Mouse (Mus musculus): ENCODE measurements around the gene Lyrm1. TPM values are rescaled to one million over a fixed set of nuclear protein-coding genes. Genes with fewer than 3 reads are reported as not detected.

Lyrm1 gene
- total RNA-seq (2021), result 1 to 10 TPM; 3.3 to 4.5 TPM
- long read RNA-seq, experiment 1, partial matches to known transcripts, result 1 of 5 reads
- long read RNA-seq, experiment 1, other reads (novel, unspliced or antisense), result 1 of 5 reads
- long read RNA-seq, experiment 2, partial matches to known transcripts, result 0 of 5 reads
- long read RNA-seq, experiment 2, other reads (novel, unspliced or antisense), result 4 of 5 reads

DNA sequence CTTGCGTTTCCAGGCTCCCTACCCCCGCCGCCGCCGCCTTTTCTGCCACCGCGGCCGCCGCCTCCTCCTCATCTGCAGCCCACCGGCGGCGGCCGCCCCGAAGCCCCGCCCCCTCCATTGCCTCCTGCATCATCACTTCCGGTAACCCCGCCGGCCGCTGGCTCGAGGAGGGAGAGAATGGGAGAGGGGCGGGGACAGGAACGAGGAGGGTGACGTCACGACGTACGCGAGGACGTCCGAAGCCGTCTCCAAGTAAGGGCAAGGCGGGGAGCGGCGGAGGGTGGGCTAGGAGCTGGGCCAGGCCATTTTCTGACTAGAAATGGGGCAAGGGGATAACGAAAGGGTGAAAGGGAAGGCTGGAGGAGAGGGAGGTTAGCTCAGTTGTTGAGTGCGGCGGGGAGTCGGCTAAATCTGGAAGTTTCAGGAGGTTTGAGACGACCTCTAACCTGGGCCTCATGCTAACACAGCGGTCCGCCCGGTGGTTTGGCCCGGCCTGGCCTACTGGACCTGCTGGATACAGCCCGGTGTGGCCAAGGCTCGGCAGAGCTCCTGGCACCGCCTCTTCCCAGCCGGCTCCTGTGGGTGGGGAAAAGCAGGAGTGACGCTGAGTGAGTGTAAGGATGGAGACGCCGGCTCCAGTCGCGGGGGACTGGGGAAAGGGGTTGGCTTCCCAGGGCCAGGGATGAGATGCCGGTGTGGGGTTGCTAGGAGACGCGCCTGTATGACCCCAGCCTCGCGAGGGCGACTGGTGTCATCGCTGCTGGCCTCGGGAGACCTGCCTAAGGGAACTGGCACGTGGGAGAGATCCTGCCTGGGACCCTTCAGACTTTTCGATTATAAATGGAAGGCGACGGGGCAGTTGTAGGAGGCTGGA lies at the start of gene Lyrm1, which contains the start of gene Dcun1d3:
Lyrm1 (plus strand) TSS at position 223 of the 874 bp plus-strand sequence.
Dcun1d3 (minus strand) TSS at position 660 of the 874 bp plus-strand sequence.
- peak; percentile 91 to 95 for DNase-seq (ENCODE audit: low spot score in 2 of 2)

DNA sequence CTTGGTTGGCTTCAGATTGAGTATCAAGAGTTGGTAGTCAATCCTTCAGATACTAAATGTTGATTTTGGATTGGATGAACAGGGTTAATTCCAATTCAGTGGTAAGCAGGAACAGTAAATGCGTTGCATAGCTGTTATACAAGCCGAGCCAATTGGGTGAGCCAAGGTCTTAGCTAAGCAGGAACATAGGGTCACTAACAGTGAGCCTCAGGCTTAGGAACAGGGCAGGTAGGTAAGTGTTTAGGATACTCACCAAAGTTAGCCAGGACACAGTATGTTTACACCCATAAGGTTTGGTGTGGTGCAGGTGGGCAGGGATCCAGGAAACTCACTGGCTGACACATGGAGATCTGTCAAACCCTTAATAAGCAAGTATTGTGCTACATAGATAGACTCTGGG lies 48.3 kb upstream of the Lyrm1 start:
- no peak for DNase-seq (ENCODE audit: low spot score in 2 of 2)

DNA sequence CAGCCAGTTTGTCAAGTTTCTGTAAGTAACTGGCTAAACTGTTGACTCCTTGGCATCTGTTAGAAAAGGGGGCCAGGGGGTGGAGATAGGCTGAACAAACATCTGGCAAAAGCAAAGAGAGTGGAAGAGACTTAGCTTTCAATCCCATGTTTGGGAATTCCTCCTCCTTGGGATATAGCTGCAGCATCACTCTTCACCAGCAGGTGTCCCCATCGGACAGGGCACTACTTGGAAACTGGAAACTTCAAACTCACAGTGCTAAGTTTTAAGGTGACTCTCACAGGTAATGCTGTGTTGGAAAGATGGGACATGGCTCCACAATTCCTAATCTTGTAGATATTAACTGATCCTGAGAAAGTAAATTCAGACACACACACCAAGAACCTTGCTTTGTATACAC lies 46.6 kb upstream of the Lyrm1 start:
- DNase-seq (ENCODE audit: low spot score in 2 of 2), result peak; percentile 16 to 28

DNA sequence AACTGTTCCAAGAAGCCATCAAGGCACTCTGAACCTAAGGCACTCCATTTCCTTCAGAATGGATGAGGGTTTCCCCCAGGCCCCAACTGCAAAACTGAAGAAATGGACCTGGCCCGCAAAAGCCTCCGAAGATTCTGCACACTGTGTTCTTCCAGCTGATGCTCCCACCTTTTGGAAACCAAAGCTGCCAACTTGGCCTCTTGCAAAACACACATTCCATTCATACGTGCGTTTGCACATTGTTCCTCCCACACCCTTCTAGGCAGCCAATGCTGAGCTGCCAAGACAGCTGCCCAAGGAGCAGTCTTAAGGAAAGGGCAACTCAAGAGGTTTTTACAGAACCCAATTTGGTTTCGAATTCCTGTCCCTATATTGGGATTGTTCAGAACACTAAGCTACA lies 44.9 kb upstream of the Lyrm1 start:
- DNase-seq (ENCODE audit: low spot score in 2 of 2), result no peak

DNA sequence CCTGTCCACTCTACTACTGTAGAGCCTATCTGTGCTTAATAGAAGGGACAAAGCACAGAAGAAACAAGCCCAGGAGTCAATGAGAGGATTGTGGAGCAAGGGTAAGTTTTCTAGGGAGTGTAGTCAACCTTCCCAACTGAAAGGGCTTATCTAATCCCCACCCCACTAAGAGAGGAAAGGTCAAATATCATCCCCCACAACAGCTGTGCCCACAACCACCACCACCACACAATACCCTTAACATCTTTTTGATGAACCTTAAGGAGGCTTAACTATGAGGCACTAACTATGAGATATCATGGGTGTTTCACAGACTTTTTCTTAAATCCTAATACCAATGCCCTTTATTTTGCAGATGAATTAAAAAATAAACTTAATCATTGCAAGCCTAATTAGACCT lies 43.2 kb upstream of the Lyrm1 start:
- no peak for DNase-seq (ENCODE audit: low spot score in 2 of 2)

DNA sequence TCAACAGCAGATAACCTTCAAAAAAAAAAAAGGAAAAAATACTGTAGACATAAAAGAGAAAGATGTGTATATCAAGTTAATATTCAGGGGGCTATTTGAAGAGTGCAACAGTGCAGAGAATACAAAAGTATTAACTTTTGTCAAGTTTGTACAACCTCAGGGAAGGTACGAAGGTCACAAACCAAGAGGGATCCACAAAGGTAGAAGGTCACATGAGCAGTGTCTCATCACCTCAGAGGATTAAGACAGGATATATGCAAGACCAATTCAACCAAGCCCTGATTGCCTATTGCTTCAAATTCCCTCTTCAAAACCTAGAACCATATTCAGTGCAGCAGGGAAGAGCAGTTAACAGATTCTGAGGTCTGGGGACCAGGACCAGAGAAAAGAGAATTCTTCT lies 42.5 kb upstream of the Lyrm1 start:
- no peak for DNase-seq (ENCODE audit: low spot score in 2 of 2)

DNA sequence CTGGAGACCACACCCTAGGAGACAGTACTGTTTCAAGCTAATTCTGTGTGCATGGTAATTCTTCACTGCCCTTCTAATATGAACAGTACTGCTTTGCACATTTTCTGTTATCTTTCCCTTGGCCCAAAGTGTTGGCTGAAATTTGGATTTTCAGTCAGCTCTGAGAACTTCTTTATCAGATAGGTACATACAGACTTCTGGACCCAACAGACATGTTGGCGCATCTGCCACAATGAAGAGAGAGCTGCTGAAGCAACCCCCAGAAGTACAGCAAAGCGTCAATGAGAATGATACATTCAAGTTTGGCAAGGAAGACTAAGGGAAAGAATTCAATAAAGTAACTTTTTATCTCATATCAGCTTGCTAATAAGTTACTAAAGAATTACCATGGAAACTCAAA lies 41.3 kb upstream of the Lyrm1 start:
- no peak for DNase-seq (ENCODE audit: low spot score in 2 of 2)

DNA sequence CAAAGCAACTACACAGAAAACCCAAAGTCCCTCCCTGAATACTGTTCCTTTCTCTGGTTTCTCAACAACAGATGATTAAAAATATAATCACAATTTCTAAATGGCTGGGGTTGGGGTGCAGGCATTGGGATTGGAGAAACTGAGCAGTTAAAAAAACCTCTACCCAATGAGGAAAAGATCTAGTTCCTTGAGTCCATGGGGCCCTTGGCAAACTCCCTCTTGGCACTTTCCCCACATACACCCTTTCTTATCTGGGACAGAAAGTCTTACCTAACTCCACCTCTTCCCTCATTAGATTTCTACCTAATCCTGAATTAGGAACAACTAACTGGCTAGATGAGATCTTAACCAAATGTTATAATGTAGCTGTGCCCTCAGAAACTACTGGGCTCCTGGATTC lies 40.6 kb upstream of the Lyrm1 start:
- DNase-seq (ENCODE audit: low spot score in 2 of 2), result no peak

DNA sequence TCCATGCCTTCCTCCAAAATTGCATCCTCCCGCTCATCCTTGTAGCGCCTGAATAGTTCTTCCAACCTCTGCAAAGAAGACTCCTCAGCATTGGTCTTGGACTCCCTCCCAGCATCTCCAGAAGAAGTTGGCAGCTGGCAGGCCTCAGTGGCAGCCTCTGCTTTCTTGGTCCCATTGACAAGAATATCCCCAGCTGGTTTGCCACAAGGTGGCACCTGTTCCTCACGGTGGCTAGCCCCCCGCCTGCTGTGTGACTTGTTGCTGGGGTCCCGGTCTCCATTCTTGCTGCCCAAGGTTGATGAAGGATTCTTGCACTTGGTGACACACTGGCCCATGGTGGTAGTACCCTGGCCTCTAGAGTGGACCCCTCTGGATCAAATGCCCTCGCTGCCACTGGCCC lies 36.2 kb upstream of the Lyrm1 start:
- DNase-seq (ENCODE audit: low spot score in 2 of 2), result no peak

DNA sequence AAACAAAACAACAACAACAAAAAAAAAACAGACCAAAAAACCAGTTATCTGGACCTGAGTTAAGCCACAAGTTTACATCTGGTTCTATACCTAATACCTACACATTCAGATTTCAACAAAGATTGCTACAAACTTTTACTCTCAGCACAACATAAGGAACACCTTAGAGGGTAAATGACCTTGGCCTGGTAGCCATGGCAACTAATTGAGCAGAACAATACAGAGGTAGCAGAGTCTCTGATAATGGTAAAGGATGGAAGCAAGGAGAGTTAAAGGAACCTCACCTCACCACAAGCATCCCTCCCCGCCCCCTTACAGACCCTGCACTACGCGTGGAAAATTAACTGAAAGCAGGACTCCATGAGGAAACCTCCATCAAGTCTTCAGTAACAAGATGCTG lies 35.5 kb upstream of the Lyrm1 start:
- DNase-seq (ENCODE audit: low spot score in 2 of 2), result no peak

DNA sequence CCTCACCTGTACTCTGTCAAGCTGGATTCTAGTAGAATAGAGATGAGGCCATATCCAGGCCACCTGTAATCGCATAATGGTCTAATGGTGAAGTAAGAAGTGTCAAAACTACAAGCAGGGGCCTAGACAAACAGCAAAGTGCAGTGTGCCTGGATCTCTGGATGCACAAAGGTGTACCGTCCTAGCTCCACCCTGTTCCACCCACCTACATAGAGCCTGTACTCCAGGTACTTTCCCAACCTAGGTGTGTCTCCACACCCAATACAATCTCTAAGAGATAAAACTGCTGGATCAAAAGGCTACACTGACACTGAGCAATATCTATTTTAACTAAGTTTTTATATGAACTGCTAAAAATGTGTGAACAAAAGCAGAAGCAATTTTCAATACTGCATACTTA lies 35.1 kb upstream of the Lyrm1 start:
- DNase-seq (ENCODE audit: low spot score in 2 of 2), result no peak

DNA sequence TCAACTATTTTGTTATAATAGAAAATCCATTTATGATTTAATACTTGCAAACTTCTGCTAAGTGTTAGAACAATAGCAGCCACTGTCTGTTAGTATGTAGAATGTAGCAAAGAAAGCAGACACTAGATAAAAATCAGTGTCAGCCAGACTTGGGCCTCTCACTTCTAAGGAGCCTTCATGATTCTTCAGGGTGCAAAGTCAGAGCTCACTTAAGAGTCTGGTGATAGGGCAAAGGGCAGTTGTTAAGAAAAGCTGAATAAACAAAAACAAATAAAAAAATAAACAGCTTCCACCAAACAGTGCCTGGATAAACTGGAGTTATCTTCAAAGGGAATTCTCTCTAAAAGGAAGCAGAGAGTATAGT lies 34.7 kb upstream of the Lyrm1 start:
- DNase-seq (ENCODE audit: low spot score in 2 of 2), result no peak

DNA sequence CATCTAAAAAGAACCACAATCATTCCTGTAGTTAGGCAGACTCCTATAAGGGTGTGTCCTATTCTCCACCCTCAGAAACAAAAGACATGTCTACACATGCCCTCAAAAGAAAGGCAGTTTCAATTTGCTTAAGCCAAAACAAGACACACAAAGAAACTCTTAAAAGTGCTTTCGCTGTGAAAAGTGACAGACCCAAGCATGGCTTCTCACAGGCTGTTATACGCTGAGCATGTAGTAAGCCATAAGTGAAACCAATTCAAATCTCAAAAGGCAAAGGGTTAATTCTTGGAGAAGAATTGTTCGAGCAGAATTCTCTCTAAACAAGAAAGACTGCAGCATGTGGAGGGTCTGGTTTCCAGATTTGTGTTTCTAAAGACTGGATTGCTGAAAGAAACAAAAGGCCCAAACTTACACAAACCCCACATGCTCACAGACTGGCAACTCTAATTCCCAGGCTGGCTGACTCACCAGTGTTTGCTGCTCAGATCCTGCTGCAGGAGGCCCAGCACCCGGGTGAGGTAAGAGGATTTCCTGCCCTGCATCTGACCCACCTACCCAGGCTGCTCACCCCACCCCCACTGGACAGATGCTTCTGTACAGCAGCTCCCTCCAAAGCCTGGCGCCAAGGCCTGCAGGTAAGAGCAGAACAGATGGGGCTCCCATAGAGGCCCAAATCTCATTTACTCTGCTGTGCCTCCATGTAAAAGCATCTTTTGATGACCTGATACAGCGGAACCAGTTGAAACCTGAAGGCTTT lies 34.1 kb upstream of the Lyrm1 start:
- DNase-seq (ENCODE audit: low spot score in 2 of 2), result peak in 1 of 2 experiments; percentile 15

DNA sequence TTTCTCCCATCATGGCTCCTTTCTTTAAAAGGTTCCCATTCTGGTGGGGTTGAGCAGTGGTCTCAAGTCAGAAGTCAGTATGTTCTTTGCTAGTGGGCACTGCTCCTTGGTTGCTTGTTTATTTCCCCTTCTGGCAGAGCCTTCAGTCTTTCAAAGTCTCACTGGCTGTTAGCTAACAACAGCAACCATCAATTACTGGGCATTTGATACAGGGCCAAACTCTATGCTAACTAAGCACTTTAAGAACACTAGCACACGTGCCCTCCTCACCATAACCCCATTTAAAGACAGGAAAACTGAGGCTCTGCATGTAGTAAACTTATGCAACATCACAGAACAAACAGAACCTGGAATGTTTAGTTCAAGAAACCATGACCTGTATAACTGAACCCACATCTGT lies 33.5 kb upstream of the Lyrm1 start:
- no peak for DNase-seq (ENCODE audit: low spot score in 2 of 2)

DNA sequence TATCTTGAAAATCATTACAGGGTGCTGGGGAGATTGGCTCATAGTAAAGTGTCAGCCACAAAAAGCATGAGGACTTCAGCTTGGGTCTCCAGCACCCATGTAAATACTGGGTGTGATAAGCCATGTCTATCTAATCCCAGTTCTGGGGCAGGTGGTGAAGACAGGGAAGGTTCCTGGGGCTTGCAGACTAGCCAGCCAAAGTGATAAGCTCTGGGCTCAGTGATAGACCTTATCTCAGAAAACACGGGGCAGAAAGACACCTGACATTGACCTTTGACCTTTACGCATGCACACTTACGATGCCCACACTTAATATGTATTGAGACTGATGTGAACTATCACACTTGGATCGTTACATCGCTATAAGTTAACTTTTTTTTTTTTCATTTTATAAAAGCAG lies 31.2 kb upstream of the Lyrm1 start:
- no peak for DNase-seq (ENCODE audit: low spot score in 2 of 2)

DNA sequence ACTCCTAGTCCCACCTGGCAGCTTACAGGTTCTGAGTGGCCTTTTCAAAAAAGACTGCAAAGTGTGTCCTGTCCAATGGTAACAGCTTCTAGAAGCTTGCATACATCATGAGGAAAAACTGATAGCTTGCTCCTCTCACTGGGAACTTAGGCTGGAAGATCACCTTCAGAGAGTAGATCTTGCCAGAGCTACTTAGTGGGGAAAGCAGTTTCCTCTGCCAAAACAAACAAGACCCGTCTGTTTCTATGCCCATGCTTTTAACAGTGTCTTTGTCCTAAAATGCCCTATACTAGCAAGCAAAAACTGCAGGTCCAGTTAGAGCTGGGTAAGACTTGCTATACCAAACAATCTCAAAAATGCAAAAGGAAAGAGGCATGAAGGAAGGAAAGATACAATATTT lies 29.5 kb upstream of the Lyrm1 start:
- no peak for DNase-seq (ENCODE audit: low spot score in 2 of 2)

DNA sequence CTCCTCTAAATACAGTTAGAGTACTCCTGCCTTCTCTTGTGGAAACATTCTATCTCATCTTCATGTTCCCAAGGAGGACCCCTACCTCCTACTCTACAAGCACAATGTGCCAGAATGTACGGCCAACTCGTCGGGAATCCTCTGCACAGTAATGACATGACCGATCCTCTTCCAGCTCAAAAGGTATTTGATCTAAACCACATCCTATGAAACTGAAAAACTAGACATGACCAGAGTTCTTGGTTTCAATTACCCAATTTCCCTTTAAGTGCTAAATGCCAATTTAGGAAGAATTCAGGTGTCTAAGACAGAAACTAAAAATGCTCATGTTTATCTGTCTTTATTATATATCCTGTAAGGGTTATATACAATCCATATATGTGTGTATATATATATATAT lies 23.5 kb upstream of the Lyrm1 start:
- DNase-seq (ENCODE audit: low spot score in 2 of 2), result no peak

DNA sequence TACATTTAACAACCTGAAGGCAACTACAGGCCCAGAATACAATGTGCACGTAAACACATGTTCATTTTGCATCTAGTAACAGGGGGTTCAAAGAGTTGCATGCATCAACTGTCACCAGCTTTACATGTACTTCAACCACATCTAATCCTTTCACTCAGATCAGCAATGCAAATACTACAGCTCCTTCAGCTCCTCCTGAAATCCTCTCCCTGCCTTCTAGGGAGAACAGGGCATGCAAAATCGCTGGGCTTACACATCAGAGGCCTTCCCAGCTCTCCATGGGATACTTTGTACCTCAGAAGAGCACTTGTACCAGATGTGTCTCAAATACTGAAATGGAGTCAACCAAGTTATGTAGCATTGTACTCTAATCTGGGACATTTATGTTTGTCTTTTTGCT lies 22.6 kb upstream of the Lyrm1 start:
- no peak for DNase-seq (ENCODE audit: low spot score in 2 of 2)

DNA sequence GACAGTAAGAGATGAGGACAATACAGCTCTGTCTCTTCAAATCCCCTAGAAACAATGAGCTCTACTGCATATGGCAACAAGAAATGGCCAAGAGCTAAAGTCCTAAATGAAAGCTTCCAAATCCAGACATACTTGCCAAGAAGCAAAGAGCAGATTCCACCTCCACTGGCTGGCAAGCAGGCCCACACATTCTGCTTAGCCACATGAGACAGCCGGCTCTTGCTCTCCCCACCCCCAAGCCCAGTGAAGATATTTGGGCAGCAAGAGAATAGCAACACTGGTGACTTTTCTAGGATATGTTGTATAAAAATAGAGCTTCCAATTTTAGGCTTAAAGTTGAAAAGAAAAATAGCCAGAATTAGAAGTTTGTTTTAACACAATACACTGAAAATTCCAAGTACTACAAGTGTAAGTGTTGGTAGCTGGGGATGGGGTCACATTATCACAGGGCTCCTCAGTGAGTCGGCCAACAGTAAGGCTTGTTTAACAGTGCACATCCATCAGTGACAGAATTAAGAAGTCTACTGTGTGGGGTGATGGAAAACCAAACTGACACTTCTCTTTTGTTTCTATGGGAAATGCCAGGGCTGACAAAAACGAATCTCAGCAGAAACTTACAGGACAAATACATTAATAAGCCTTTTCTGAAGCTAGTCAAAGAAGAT lies 19.8 kb upstream of the Lyrm1 start:
- DNase-seq (ENCODE audit: low spot score in 2 of 2), result no peak

DNA sequence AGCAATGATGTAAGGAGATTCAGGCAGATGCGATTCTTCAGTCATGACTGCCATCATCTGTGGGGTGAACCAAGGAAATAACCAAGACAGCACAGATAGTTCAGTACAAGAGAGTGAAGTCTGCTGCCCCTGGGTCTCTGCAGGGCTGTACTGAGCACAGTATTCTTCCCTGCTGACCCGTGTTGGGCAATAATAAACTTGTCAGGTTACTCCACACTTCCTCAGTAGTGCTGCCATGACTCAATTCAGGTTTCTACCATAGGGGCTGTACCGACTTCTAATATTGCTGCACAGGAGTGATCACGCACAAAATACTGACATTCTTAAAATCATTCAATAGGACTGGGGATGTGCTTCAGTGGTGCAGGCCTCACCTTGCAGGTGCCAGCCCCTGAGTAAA lies 16.5 kb upstream of the Lyrm1 start:
- DNase-seq (ENCODE audit: low spot score in 2 of 2), result no peak

DNA sequence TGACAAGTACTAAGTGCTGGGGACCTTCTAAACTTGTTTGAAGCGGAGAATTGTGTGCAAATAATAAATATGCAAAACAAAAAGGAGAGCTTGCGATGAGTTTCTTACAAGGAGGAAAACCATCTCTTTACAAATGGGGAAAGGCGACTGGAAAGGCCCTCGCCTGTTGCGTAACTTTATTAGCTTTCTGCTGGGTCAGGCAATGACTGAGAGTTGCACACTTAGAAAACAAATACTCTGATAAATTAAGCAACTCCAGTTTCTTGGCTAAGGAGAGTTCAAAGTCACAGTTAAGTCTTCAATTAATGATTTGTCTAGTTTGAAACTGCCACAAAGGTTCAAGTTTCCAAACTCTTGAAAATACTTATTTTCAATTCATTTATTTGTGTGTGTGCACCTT lies 15.3 kb upstream of the Lyrm1 start:
- no peak for DNase-seq (ENCODE audit: low spot score in 2 of 2)

DNA sequence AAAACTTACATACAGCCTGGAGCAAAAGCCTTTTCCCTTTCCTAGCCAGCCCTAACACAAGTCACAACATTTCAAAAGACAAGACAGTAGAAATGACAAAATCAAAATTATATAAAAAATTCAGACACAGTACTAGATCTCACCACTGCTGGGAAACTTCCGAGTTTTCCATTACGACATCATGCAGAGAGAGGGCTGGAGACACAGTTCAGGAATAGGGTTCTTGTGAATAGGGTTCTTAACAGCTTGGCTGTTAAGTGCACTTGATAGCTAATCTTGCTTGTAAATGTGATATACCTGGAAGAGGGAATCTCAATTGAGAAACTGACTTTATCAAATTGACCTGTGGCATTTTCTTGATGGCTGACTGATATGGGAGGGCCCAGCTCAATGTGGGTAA lies 14.4 kb upstream of the Lyrm1 start:
- DNase-seq (ENCODE audit: low spot score in 2 of 2), result no peak
